ENCODE assay signal across 25 mouse cellular contexts in the genomic region with DNA sequence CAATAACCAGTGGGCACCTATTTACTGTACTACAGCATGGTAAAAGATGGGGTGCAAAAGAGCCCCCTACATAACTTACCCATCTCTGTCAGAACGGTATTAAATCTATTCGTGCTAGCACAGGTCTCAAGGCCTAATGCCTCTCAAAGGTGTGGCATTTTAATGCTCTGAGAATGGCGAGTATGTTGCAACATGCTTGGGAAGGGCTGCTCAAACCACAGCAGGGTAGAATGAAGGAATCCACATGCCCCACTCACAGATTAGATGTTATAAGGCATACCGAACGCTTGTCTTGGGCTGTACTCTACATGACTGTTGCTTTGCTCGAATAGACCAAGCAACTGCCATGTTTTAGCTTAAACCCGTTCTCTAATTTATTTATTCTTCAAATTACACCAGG.
"Had no signal": no experiment of that assay in that cellular context is flagged by ENCODE, and none has a peak within 500 bp of the region (broad histone marks: within the 10 kb centered on the region; RNA-seq: fewer than 3 reads in every experiment).

No protein-coding gene starts in this region.

- DNase-seq: heart, adult 11 months; heart, adult 2 months; heart, postnatal 14 days; heart, postnatal 36 days; kidney, adult 11 months; kidney, adult 2 months; kidney, adult 9 months; kidney, postnatal 10 days; kidney, postnatal 25 days; kidney, postnatal 4 days; liver; liver, embryonic 13.5 days had no signal

- H3K27me3 ChIP-seq: heart, embryonic 13.5 days; heart, embryonic 15.5 days; hindbrain, embryonic 13.5 days; hindbrain, embryonic 15.5 days; kidney, embryonic 15.5 days; limb, embryonic 12.5 days; liver, embryonic 13.5 days had no signal

- H3K27ac ChIP-seq: heart, adult 2 months; heart, embryonic 13.5 days; heart, embryonic 15.5 days; hindbrain, embryonic 13.5 days; hindbrain, embryonic 15.5 days; hindbrain, postnatal 0 days; kidney, embryonic 15.5 days; layer of hippocampus, adult 2 months; left cerebral cortex, adult 2 months; limb, embryonic 10.5 days; limb, embryonic 12.5 days; liver, embryonic 13.5 days had no signal

- H3K4me1 ChIP-seq: liver, embryonic 13.5 days had no signal

- ATAC-seq: hindbrain, postnatal 0 days; intestine, embryonic 16.5 days had no signal

- H3K9ac ChIP-seq: heart, embryonic 13.5 days; heart, embryonic 15.5 days; hindbrain, embryonic 13.5 days; hindbrain, embryonic 15.5 days; kidney, embryonic 15.5 days; limb, embryonic 12.5 days; liver, embryonic 13.5 days had no signal

- H3K36me3 ChIP-seq: heart, embryonic 13.5 days; heart, embryonic 15.5 days; hindbrain, embryonic 13.5 days; hindbrain, embryonic 15.5 days; kidney, embryonic 15.5 days; limb, embryonic 10.5 days; limb, embryonic 12.5 days; liver, embryonic 13.5 days had no signal

- H3K4me3 ChIP-seq: heart, adult 2 months; heart, embryonic 13.5 days; heart, embryonic 15.5 days; hindbrain, embryonic 13.5 days; hindbrain, embryonic 15.5 days; kidney, embryonic 15.5 days; layer of hippocampus, adult 2 months; left cerebral cortex, adult 2 months; limb, embryonic 10.5 days; limb, embryonic 12.5 days; liver, embryonic 13.5 days had no signal

- H3K4me2 ChIP-seq: heart, embryonic 11.5 days; heart, embryonic 13.5 days; heart, embryonic 15.5 days; hindbrain, embryonic 13.5 days; hindbrain, embryonic 15.5 days; kidney, embryonic 15.5 days; limb, embryonic 12.5 days; liver, embryonic 11.5 days; liver, embryonic 13.5 days had no signal

- H3K9me3 ChIP-seq: heart, embryonic 13.5 days; heart, embryonic 15.5 days; hindbrain, embryonic 13.5 days; hindbrain, embryonic 15.5 days; kidney, embryonic 15.5 days; limb, embryonic 10.5 days; limb, embryonic 12.5 days; liver, embryonic 13.5 days had no signal
